Mouse (Mus musculus) layer of hippocampus, adult 18-20 months (tissue): Measurements from ENCODE around the gene Camta1. TPM values are rescaled to one million over a fixed set of nuclear protein-coding genes. Genes with fewer than 3 reads are reported as not detected.

Experiments used
- DNase-seq, 2 experiments: peaks; one replicate each; pipeline ENCODE4 v3.0.0; 2022; ENCODE audit warnings: low spot score in 2 of 2
- total RNA-seq, 2 experiments: library from RNA; stranded (reverse); gene quantifications; 2 replicates each; pipeline ENCODE4 v1.2.3; 2021

Gene Camta1
- total RNA-seq, 2 experiments from 2014 or later: 279 to 302 TPM

- peak; percentile 32 to 59 for DNase-seq
Observed at GRCm38 (mm10) chr4:151224017-151224416, 637.7 kb downstream of the Camta1 start.

GRCm38 (mm10) chr4:151223263-151223996 is 638.2 kb downstream of the Camta1 start:
- DNase-seq: no peak

GRCm38 (mm10) chr4:151222635-151223034 is 639.0 kb downstream of the Camta1 start:
- DNase-seq: no peak

- peak in 1 of 2 experiments; percentile 67 for DNase-seq
Observed at GRCm38 (mm10) chr4:151216553-151217292, 645.0 kb downstream of the Camta1 start.

- no peak for DNase-seq
Observed at GRCm38 (mm10) chr4:151215866-151216265, 645.8 kb downstream of the Camta1 start.

- no peak for DNase-seq
Observed at GRCm38 (mm10) chr4:151215179-151215578, 646.5 kb downstream of the Camta1 start.

GRCm38 (mm10) chr4:151213475-151213874 is 648.2 kb downstream of the Camta1 start:
- no peak for DNase-seq

GRCm38 (mm10) chr4:151211992-151212391 is 649.7 kb downstream of the Camta1 start:
- no peak for DNase-seq

GRCm38 (mm10) chr4:151207566-151207965 is 654.1 kb downstream of the Camta1 start:
- DNase-seq: peak; percentile 43 to 68

GRCm38 (mm10) chr4:151202891-151203290 is 658.8 kb downstream of the Camta1 start:
- no peak for DNase-seq

GRCm38 (mm10) chr4:151200316-151200715 is 661.4 kb downstream of the Camta1 start:
- DNase-seq: peak; percentile 29 to 35

GRCm38 (mm10) chr4:151195126-151195525 is 666.5 kb downstream of the Camta1 start:
- DNase-seq: no peak

GRCm38 (mm10) chr4:151194715-151195097 is 667.0 kb downstream of the Camta1 start:
- no peak for DNase-seq

- DNase-seq: no peak
Observed at GRCm38 (mm10) chr4:151194030-151194714, 667.5 kb downstream of the Camta1 start.

- no peak for DNase-seq
Observed at GRCm38 (mm10) chr4:151186447-151186846, 675.2 kb downstream of the Camta1 start.

GRCm38 (mm10) chr4:151185750-151186149 is 675.9 kb downstream of the Camta1 start:
- DNase-seq: no peak

GRCm38 (mm10) chr4:151180394-151180902 is 681.2 kb downstream of the Camta1 start:
- DNase-seq: no peak

GRCm38 (mm10) chr4:151179639-151180038 is 682.0 kb downstream of the Camta1 start:
- no peak for DNase-seq

- peak; percentile 68 to 82 for DNase-seq
Observed at GRCm38 (mm10) chr4:151178970-151179378, 682.7 kb downstream of the Camta1 start.

GRCm38 (mm10) chr4:151172526-151172925 is 689.1 kb downstream of the Camta1 start:
- DNase-seq: no peak

- DNase-seq: no peak
Observed at GRCm38 (mm10) chr4:151171117-151171516, 690.6 kb downstream of the Camta1 start.

- DNase-seq: no peak
Observed at GRCm38 (mm10) chr4:151170658-151171057, 691.0 kb downstream of the Camta1 start.
